Mouse (Mus musculus): Measurements from ENCODE around the gene Spats1. TPM values are rescaled to one million over a fixed set of nuclear protein-coding genes. Genes with fewer than 3 reads are reported as not detected.
"Not testable (repeated sequence)": the region's sequence is repeated elsewhere in the genome, so short reads cannot be mapped to it uniquely, and the experiment has no call there.

Spats1 gene
- total RNA-seq, 2 experiments from 2014 or later = 0.39 to 0.50 TPM

GRCm38 (mm10) chr17:45495398-45495797 is 20.2 kb upstream of the Spats1 start:
- no peak for DNase-seq

GRCm38 (mm10) chr17:45490532-45491154 is 15.4 kb upstream of the Spats1 start:
- DNase-seq = no peak
- intact Hi-C loops (cut with DNase I) = no loop called here

More at GRCm38 (mm10) chr17:45495398-45495797, 20.2 kb upstream of the Spats1 start:
- intact Hi-C loops (cut with DNase I) = no loop called here

GRCm38 (mm10) chr17:45489736-45490135 is 14.5 kb upstream of the Spats1 start:
- no peak for DNase-seq
- intact Hi-C loops (cut with DNase I) = no loop called here

GRCm38 (mm10) chr17:45488321-45489254 is 13.4 kb upstream of the Spats1 start:
- intact Hi-C loops (cut with DNase I) = no loop called here
- DNase-seq = no peak

GRCm38 (mm10) chr17:45487216-45487615 is 12.0 kb upstream of the Spats1 start:
- no peak for DNase-seq
- intact Hi-C loops (cut with DNase I) = no loop called here

- DNase-seq = no peak
- intact Hi-C loops (cut with DNase I) = no loop called here
Measured at GRCm38 (mm10) chr17:45485581-45485980, 10.4 kb upstream of the Spats1 start.

- intact Hi-C loops (cut with DNase I) = no loop called here
- no peak for DNase-seq
Measured at GRCm38 (mm10) chr17:45480429-45480828, 5.2 kb upstream of the Spats1 start.

GRCm38 (mm10) chr17:45478234-45478825 is 3.1 kb upstream of the Spats1 start:
- intact Hi-C loops (cut with DNase I) = loop anchor here (1.0 to 5.0 kb wide), 2 partner anchors 74 to 164 kb away; no protein-coding TSS in a partner anchor

GRCm38 (mm10) chr17:45474146-45474545 is 1.1 kb downstream of the Spats1 start:
- no peak for DNase-seq
- intact Hi-C loops (cut with DNase I) = no loop called here

More at GRCm38 (mm10) chr17:45478234-45478825, 3.1 kb upstream of the Spats1 start:
- peak; percentile 79 to 89 for DNase-seq

- intact Hi-C loops (cut with DNase I) = no loop called here
- DNase-seq = no peak
Measured at GRCm38 (mm10) chr17:45473667-45474066, 1.5 kb downstream of the Spats1 start.

- intact Hi-C loops (cut with DNase I) = no loop called here
- no peak for DNase-seq
Measured at GRCm38 (mm10) chr17:45470726-45471125, 4.5 kb downstream of the Spats1 start.

GRCm38 (mm10) chr17:45468302-45468701 is 6.9 kb downstream of the Spats1 start:
- intact Hi-C loops (cut with DNase I) = no loop called here
- no peak for DNase-seq

GRCm38 (mm10) chr17:45466701-45467100 is 8.5 kb downstream of the Spats1 start:
- intact Hi-C loops (cut with DNase I) = no loop called here
- no peak for DNase-seq

- intact Hi-C loops (cut with DNase I) = no loop called here
- no peak for DNase-seq
Measured at GRCm38 (mm10) chr17:45464255-45464654, 11.0 kb downstream of the Spats1 start.

GRCm38 (mm10) chr17:45462506-45462905 is 12.7 kb downstream of the Spats1 start:
- DNase-seq = no peak
- intact Hi-C loops (cut with DNase I) = no loop called here

GRCm38 (mm10) chr17:45459062-45459461 is 16.2 kb downstream of the Spats1 start:
- intact Hi-C loops (cut with DNase I) = no loop called here
- DNase-seq = no peak

- intact Hi-C loops (cut with DNase I) = no loop called here
- no peak for DNase-seq
Measured at GRCm38 (mm10) chr17:45458516-45458915, 16.7 kb downstream of the Spats1 start.

GRCm38 (mm10) chr17:45457487-45457886 is 17.7 kb downstream of the Spats1 start:
- intact Hi-C loops (cut with DNase I) = no loop called here
- no peak for DNase-seq

- no peak for DNase-seq
- intact Hi-C loops (cut with DNase I) = no loop called here
Measured at GRCm38 (mm10) chr17:45456260-45457152, 18.7 kb downstream of the Spats1 start.

GRCm38 (mm10) chr17:45455783-45456182 is 19.4 kb downstream of the Spats1 start:
- intact Hi-C loops (cut with DNase I); DNase-seq: not testable (repeated sequence)

Data from heart, postnatal 14 days (tissue).